Mouse (Mus musculus) hematopoietic stem cell, adult 5-6 weeks (primary cell): ENCODE data around the gene Krt88. TPM values are rescaled to one million over a fixed set of nuclear protein-coding genes. Genes with fewer than 3 reads are reported as not detected.

Source experiments
- total RNA-seq: library from RNA; stranded (forward); fragments of 172-1452, 232-1000 nt; gene quantifications from 2 replicates; pipeline ENCODE4 v1.2.3, GENCODE M21; 2017

Gene Krt88
- total RNA-seq, 1 experiment from 2014 or later, result not detected

Other genes starting within 250 kb of the Krt88 start
- gene Grasp, start 223.6 kb upstream of the Krt88 start, total RNA-seq, result 6.6 and 7.8 TPM in 2 replicates
- gene Nr4a1, start 193.5 kb upstream of the Krt88 start, total RNA-seq, result 246 and 344 TPM in 2 replicates
- gene Atg101, start 163.5 kb upstream of the Krt88 start, total RNA-seq, result 31.9 and 59.4 TPM in 2 replicates
- 0.63 TPM in 1 of 2 replicates, not detected in the other for gene 6030408B16Rik, start 154.5 kb upstream of the Krt88 start, total RNA-seq
- gene Krt80, start 77.6 kb upstream of the Krt88 start, total RNA-seq, result 2.8 TPM in 2 replicates
- gene Krt7, start 36.7 kb upstream of the Krt88 start, total RNA-seq, result 11.5 and 13.9 TPM in 2 replicates
- 0.44 TPM in 1 of 2 replicates, not detected in the other for gene Krt87, start 8.9 kb upstream of the Krt88 start, total RNA-seq
- not detected in 2 replicates for gene Krt81, start 16.0 kb downstream of the Krt88 start, total RNA-seq
- not detected in 2 replicates for gene Krt86, start 25.7 kb downstream of the Krt88 start, total RNA-seq
- 0.56 TPM in 1 of 2 replicates, not detected in the other for gene Krt83, start 43.8 kb downstream of the Krt88 start, total RNA-seq
- gene Gm49425, start 69.5 kb downstream of the Krt88 start, total RNA-seq, result not detected in 2 replicates
- gene Krt84, start 85.1 kb downstream of the Krt88 start, total RNA-seq, result not detected in 2 replicates
- gene Krt82, start 102.9 kb downstream of the Krt88 start, total RNA-seq, result not detected in 2 replicates
- not detected in 2 replicates for gene Krt90, start 115.2 kb downstream of the Krt88 start, total RNA-seq
- not detected in 2 replicates for gene Krt75, start 126.2 kb downstream of the Krt88 start, total RNA-seq
- not detected in 2 replicates for gene Gm5414, start 180.4 kb downstream of the Krt88 start, total RNA-seq
- 0.10 TPM in 1 of 2 replicates, not detected in the other for gene Gm5478, start 199.6 kb downstream of the Krt88 start, total RNA-seq
- not detected in 2 replicates for gene Krt6b, start 232.5 kb downstream of the Krt88 start, total RNA-seq
- gene Krt6a, start 246.6 kb downstream of the Krt88 start, total RNA-seq, result not detected in 2 replicates